Mouse (Mus musculus): ENCODE data around the gene Phf12. TPM values are rescaled to one million over a fixed set of nuclear protein-coding genes. Genes with fewer than 3 reads are reported as not detected.

Gene Phf12
- 10 to 100 TPM; 91.6 to 97.7 TPM for total RNA-seq (2023)

GRCm38 (mm10) chr11:77982441-77982905 lies at the start of gene Phf12:
Phf12 (plus strand) TSS chr11:77982754.

GRCm38 (mm10) chr11:78031947-78032808 lies 49.6 kb downstream of the Phf12 start, which contains the start of gene Dhrs13:
Dhrs13 (plus strand) TSS chr11:78032280.

GRCm38 (mm10) chr11:78037831-78038752 lies 55.5 kb downstream of the Phf12 start, which contains the start of gene Flot2:
Flot2 (plus strand) TSS chr11:78037931.

Other genes starting within 250 kb of the Phf12 start
- 100 to 1,000 TPM; 125 to 130 TPM for gene Myo18a, start 219.5 kb upstream of the Phf12 start, total RNA-seq (2023)
- under 1 TPM; 0.21 to 0.47 TPM for gene Gm10277, start 195.0 kb upstream of the Phf12 start, total RNA-seq (2023)
- gene Pipox, start 88.7 kb upstream of the Phf12 start, total RNA-seq (2023) = not detected
- gene Sez6, start 52.0 kb upstream of the Phf12 start, total RNA-seq (2023) = not detected
- gene Dhrs13, start 49.5 kb downstream of the Phf12 start, total RNA-seq (2023) = 1 to 10 TPM; 1.4 to 1.8 TPM
- gene Flot2, start 55.2 kb downstream of the Phf12 start, total RNA-seq (2023) = 10 to 100 TPM; 32.7 to 40.2 TPM
- 10 to 100 TPM; 17.4 to 20.2 TPM for gene Eral1, start 97.6 kb downstream of the Phf12 start, total RNA-seq (2023)
- gene Fam222b, start 111.9 kb downstream of the Phf12 start, total RNA-seq (2023) = 10 to 100 TPM; 26.6 to 30.6 TPM
- gene Traf4, start 182.8 kb downstream of the Phf12 start, total RNA-seq (2023) = under 1 TPM; 0.60 to 0.67 TPM
- 1 to 10 TPM; 1.9 to 4.0 TPM for gene Nek8, start 193.9 kb downstream of the Phf12 start, total RNA-seq (2023)
- gene Tlcd1, start 194.0 kb downstream of the Phf12 start, total RNA-seq (2023) = 1 to 10 TPM; 2.9 to 3.3 TPM
- 1,000 to 10,000 TPM; 1,755 to 1,970 TPM for gene Rpl23a, start 200.8 kb downstream of the Phf12 start, total RNA-seq (2023)
- 1 to 10 TPM; 4.0 to 4.2 TPM for gene Rab34, start 205.7 kb downstream of the Phf12 start, total RNA-seq (2023)
- not detected for gene Proca1, start 210.6 kb downstream of the Phf12 start, total RNA-seq (2023)

Data from monocyte, adult 59 days (primary cell).